Mouse (Mus musculus) thymus, adult 2 months (tissue): Measurements from ENCODE around the gene Ptch1.

ENCODE experiments used
- CTCF ChIP-seq: fragments of 200-500 bp; IDR thresholded peaks from 2 replicates; pipeline ENCODE4 v1.5.1; 2012; ENCODE audit warnings: mild to moderate bottlenecking, control low read depth, low read length, moderate library complexity, borderline replicate concordance; ENCODE audit not compliant: control insufficient read depth, poor library complexity, insufficient read depth; ENCODE audit errors: extremely low read depth
- POLR2A ChIP-seq: fragments of 200-500 bp; IDR thresholded peaks from 2 replicates; pipeline ENCODE4 v1.6.1; 2012; ENCODE audit warnings: mild to moderate bottlenecking, low read length, control low read depth, moderate library complexity; ENCODE audit not compliant: control insufficient read depth, poor library complexity, insufficient read depth; ENCODE audit errors: extremely low read depth

DNA sequence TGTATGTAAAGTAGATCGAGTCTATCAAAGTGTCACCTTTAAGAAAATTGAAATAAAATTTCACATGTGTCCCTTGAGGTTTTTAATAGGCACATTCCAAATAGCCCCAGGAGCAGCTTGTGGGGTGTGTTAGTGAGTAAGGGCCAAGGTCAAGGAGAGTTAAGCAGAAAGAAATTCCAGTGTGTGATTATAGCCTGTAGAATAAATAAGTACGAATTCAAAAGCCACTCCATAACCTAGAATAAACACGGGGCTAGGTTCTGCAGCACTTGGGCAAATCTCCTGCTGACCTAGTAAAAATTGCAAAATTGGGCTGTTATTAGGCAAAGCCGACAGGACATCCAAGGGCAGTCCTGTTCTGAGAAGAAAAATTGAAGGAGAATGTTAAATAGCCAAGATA, 38.4 kb downstream of the Ptch1 start:
- TF ChIP-seq POLR2A (no peak), CTCF (no peak)
